Mouse (Mus musculus): ENCODE results near the gene Umodl1. TPM values are rescaled to one million over a fixed set of nuclear protein-coding genes. Genes with fewer than 3 reads are reported as not detected.

Umodl1 gene
- total RNA-seq, 2 experiments from 2014 or later = not detected

GRCm38 (mm10) chr17:30996296-30996695 lies 41.9 kb downstream of the Umodl1 start:
- DNase-seq (ENCODE audit: low spot score) = no peak

- no peak for DNase-seq (ENCODE audit: low spot score)
These were observed 46.5 kb downstream of the Umodl1 start for GRCm38 (mm10) chr17:31000897-31001296.

GRCm38 (mm10) chr17:31002613-31003012 lies 48.2 kb downstream of the Umodl1 start:
- no peak for DNase-seq (ENCODE audit: low spot score)

- no peak for DNase-seq (ENCODE audit: low spot score)
These were observed 50.8 kb downstream of the Umodl1 start for GRCm38 (mm10) chr17:31005284-31005683.

GRCm38 (mm10) chr17:31007357-31007756 lies 52.9 kb downstream of the Umodl1 start:
- no peak for DNase-seq (ENCODE audit: low spot score)

GRCm38 (mm10) chr17:31008416-31008815 lies 54.0 kb downstream of the Umodl1 start:
- DNase-seq (ENCODE audit: low spot score) = no peak

GRCm38 (mm10) chr17:31011551-31012394 lies 57.3 kb downstream of the Umodl1 start:
- DNase-seq (ENCODE audit: low spot score) = peak; percentile 30

GRCm38 (mm10) chr17:31018267-31018666 lies 63.8 kb downstream of the Umodl1 start:
- peak; percentile 36 for DNase-seq (ENCODE audit: low spot score)

- DNase-seq (ENCODE audit: low spot score) = peak; percentile 49
These were observed 65.1 kb downstream of the Umodl1 start for GRCm38 (mm10) chr17:31019505-31019904.

- DNase-seq (ENCODE audit: low spot score) = no peak
These were observed 65.6 kb downstream of the Umodl1 start for GRCm38 (mm10) chr17:31020078-31020477.

- DNase-seq (ENCODE audit: low spot score) = no peak
These were observed 66.8 kb downstream of the Umodl1 start for GRCm38 (mm10) chr17:31021276-31021675.

- no peak for DNase-seq (ENCODE audit: low spot score)
These were observed 69.8 kb downstream of the Umodl1 start for GRCm38 (mm10) chr17:31024125-31024781.

- no peak for DNase-seq (ENCODE audit: low spot score)
These were observed 70.3 kb downstream of the Umodl1 start for GRCm38 (mm10) chr17:31024782-31025125.

GRCm38 (mm10) chr17:31026986-31027385 lies 72.5 kb downstream of the Umodl1 start:
- no peak for DNase-seq (ENCODE audit: low spot score)

- DNase-seq (ENCODE audit: low spot score) = no peak
These were observed 73.3 kb downstream of the Umodl1 start for GRCm38 (mm10) chr17:31027723-31028122.

GRCm38 (mm10) chr17:31028821-31029370 lies 74.5 kb downstream of the Umodl1 start:
- DNase-seq (ENCODE audit: low spot score) = no peak

GRCm38 (mm10) chr17:31029407-31029806 lies 75.0 kb downstream of the Umodl1 start:
- no peak for DNase-seq (ENCODE audit: low spot score)

GRCm38 (mm10) chr17:31032341-31032740 lies 77.9 kb downstream of the Umodl1 start:
- DNase-seq (ENCODE audit: low spot score) = no peak

GRCm38 (mm10) chr17:31033251-31033650 lies 78.8 kb downstream of the Umodl1 start:
- DNase-seq (ENCODE audit: low spot score) = no peak

- no peak for DNase-seq (ENCODE audit: low spot score)
These were observed 79.7 kb downstream of the Umodl1 start for GRCm38 (mm10) chr17:31034165-31034564.

GRCm38 (mm10) chr17:31034674-31035356 lies 80.4 kb downstream of the Umodl1 start:
- DNase-seq (ENCODE audit: low spot score) = no peak
